Mouse (Mus musculus): Measurements from ENCODE around the gene Sh3gl3.

The Sh3gl3 gene

GRCm38 (mm10) chr7:82287242-82287641 lies 113.6 kb downstream of the Sh3gl3 start:
- DNase-seq (ENCODE audit: low spot score in 2 of 2) = no peak

DNA sequence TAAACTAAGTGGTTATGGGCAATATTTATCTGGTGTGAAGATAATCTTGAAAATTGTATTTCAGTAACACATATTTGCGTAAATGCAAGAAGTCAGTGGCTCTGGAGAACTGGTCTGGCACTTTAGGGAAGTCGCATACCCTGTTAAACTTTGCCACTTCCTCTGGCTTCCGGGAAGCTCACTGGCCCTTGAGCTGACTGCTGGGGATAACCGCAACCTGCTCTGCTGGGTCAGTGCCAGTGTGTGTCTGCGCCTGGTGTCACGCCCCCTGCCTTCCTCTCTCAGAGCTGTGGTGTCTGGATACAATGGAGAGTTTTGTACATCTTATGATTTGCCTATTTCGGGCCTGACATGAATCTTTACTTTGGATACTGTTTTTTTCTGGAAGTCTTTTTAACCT lies 119.8 kb downstream of the Sh3gl3 start:
- DNase-seq (ENCODE audit: low spot score in 2 of 2) = no peak

GRCm38 (mm10) chr7:82294083-82294482 lies 120.4 kb downstream of the Sh3gl3 start:
- no peak for DNase-seq (ENCODE audit: low spot score in 2 of 2)

- DNase-seq (ENCODE audit: low spot score in 2 of 2) = no peak
Observed at GRCm38 (mm10) chr7:82294611-82295010, 121.0 kb downstream of the Sh3gl3 start.

DNA sequence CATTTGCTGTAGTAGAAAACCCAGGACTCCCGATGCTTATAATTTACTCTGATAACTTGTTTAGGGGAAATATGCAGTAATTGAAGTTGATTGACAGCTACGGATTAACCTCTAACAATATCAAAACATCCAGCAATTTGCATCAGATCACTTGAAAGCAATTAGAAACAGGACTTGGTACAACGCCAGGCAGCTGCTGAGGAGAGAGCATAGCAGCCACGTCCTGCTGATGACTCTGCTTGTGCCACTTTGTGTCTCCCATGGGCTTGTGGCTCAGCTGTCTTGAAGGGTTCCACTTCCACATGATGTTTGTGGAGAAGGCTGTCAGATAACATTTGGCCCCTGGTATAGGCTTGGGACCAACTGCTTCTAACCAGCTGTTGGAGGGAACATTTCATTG lies 134.8 kb downstream of the Sh3gl3 start:
- no peak for DNase-seq (ENCODE audit: low spot score in 2 of 2)

DNA sequence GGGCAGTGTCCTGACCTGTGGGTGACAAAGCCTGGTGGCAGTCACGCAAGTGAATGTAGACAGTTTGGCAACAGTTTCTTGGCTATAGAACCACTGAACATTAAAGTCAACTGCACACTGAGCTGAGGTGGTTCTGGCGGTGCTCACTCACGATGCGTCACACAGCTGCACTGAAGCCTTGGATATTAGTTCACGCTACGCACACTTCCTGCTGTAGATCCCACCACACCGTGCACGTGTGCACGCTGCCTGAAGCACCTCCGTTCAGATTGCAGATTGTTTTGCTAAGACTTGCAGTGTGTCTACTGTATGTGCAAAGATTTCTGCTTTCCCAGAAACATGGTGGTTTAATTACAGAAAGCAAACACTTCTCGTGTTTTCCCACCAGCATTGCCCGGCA lies 144.9 kb downstream of the Sh3gl3 start:
- DNase-seq (ENCODE audit: low spot score in 2 of 2) = no peak

- no peak for DNase-seq (ENCODE audit: low spot score in 2 of 2)
Observed at GRCm38 (mm10) chr7:82326616-82327015, 153.0 kb downstream of the Sh3gl3 start.

DNA sequence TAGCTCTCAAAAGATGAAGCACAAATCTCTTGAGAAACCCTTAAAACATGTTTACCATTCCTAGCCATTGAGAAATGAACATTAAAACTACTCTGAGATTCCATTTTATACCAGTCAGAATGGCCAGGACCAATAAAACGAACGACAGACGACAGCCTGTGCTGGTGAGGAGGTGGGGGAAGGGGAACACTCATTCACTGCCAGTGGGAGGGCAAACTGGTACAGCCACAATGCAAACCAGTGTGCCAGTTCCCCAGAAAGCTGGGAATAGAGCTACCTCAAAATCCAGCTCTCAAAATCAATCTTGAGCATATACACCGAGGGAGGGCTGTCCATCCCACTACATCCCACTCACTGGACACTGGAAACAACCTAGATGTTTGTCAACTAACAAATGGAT lies 153.6 kb downstream of the Sh3gl3 start:
- DNase-seq (ENCODE audit: low spot score in 2 of 2) = no peak

DNA sequence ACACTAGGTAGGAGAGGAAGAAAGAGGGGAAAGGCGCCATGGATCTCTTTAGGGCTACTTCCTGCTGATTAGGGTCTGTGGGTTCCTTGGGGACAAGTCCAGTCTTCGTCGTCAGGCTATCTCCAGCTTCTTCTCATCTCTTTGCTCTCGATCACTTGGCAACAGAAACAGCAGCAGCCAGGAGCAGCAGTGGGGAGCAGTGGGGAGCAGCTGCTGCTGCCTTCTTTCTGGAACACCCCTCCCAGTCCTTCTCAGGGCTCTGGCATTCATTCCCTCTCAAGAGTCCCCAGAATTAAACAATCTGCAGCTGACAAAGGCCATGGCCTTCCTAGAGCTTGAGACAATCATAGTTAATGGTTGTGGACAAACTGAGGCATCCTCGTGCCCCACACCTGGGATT lies 154.2 kb downstream of the Sh3gl3 start:
- DNase-seq (ENCODE audit: low spot score in 2 of 2) = no peak

DNA sequence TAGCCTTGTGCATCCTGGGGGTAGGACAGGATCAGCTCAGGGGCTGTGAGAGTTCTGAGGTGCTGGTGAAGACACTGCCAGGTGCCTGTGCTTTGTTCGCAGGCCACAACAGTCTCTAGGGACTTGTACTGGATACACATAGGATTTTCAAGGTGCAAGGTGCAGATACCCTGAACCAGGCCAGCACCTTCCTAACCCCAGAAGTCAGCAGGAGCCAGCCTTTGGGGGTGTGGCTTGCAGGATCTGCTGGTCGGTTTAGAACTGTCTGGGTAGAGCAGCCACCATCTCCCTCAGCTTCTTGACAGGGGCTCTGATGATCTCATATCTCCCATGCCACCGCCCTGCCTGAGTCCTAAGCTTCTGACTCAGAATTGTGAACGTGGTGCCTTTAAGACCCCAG lies 156.2 kb downstream of the Sh3gl3 start:
- no peak for DNase-seq (ENCODE audit: low spot score in 2 of 2)

GRCm38 (mm10) chr7:82330860-82331259 lies 157.2 kb downstream of the Sh3gl3 start:
- DNase-seq (ENCODE audit: low spot score in 2 of 2) = no peak

GRCm38 (mm10) chr7:82334000-82334399 lies 160.4 kb downstream of the Sh3gl3 start:
- DNase-seq (ENCODE audit: low spot score in 2 of 2) = no peak

GRCm38 (mm10) chr7:82335211-82336121 lies 161.8 kb downstream of the Sh3gl3 start, which contains the start of gene Adamtsl3:
Gene Adamtsl3 (plus strand): TSS chr7:82335694.
- no peak for DNase-seq (ENCODE audit: low spot score in 2 of 2)

DNA sequence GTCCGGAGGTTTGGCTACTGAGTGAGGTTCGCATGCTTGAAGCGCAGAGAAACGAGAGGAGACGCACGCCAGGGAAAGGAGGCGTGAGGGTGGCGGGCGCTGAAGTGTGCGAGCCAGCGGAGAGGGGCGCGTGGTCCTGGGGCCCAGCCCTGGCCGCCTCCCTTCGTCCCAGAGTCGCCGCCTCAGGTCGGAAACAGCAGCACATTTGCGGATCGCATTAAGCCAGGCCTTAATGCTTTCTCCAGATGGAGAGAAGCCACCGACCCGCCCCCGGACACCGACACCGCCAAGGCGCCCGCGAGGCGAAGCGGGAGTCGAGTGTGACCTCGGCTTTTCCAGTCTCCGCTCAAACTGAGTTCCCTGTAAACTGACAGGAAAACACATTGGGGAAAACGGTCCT lies 162.5 kb downstream of the Sh3gl3 start:
- DNase-seq (ENCODE audit: low spot score in 2 of 2) = no peak

GRCm38 (mm10) chr7:82338121-82338520 lies 164.5 kb downstream of the Sh3gl3 start:
- no peak for DNase-seq (ENCODE audit: low spot score in 2 of 2)

GRCm38 (mm10) chr7:82338532-82338931 lies 164.9 kb downstream of the Sh3gl3 start:
- DNase-seq (ENCODE audit: low spot score in 2 of 2) = no peak

DNA sequence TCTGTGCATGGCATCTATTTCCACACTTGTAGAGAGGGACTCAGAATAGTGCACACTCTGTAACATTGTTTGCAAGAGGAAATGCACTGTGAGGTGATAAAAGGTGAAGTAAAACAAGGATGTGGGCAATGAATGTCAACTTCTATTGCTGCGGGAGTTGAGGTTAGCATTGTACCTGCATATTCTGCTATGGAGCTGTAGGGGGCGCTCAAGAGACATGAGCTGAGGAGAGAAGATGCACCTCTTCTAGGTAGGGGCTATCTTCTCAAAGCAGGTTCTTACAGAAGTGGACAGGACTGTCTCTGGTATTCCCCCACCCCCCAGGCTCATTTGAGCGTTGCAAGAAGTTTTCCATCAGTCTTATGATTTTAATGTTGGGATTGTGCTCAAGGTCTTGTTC lies 165.6 kb downstream of the Sh3gl3 start:
- DNase-seq (ENCODE audit: low spot score in 2 of 2) = no peak

DNA sequence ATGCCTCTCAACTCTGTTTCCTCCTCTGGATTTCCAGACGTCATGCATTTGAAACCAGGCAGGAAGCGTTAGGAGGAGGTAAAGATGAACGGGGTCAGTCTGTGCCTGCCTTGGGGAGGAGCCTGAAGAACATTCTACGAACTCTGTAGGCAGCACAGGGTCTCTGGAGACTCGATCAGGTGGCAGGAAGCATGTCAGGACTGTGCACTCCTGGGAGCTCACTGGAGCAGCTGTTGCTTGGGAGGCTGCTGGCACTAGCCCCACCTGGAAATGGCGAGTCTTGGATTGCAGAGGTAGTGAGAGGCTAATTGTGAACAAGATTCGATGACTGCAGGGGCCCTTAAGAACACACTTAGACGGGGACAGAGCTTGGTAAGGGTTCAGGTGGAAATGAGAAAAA lies 167.8 kb downstream of the Sh3gl3 start:
- DNase-seq (ENCODE audit: low spot score in 2 of 2) = no peak

- DNase-seq (ENCODE audit: low spot score in 2 of 2) = no peak
Observed at GRCm38 (mm10) chr7:82346706-82347105, 173.1 kb downstream of the Sh3gl3 start.

- DNase-seq (ENCODE audit: low spot score in 2 of 2) = no peak
Observed at GRCm38 (mm10) chr7:82349796-82350195, 176.2 kb downstream of the Sh3gl3 start.

DNA sequence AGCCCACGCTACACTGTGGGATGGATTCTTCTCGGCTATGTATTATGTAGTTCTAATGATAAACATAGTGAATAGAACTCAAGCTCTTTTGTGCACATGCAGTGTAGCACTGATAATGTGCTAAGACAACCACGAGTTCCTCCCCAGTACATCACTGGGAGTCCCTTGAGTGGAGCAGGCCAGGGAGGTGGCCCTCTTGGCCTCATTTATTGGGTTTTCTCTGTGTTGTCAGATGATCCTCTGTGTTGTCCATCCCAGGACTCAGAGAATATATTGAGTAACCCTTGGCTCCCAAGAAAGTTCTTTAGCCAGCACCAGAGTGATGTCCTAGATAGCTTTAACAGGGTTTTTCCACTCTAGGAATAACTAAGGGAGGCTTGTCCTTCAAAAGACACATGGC lies 176.8 kb downstream of the Sh3gl3 start:
- no peak for DNase-seq (ENCODE audit: low spot score in 2 of 2)
